Mouse (Mus musculus) heart, embryonic 15.5 days (tissue): ENCODE results near the gene Kif26b. TPM values are rescaled to one million over a fixed set of nuclear protein-coding genes. Genes with fewer than 3 reads are reported as not detected.

Source experiments
- ATAC-seq: fragments of 200-750 bp; cut with Nextera tagmentation; replicated peaks from 2 replicates; pipeline ENCODE4 v1.8.0; 2017; ENCODE audit warnings: low read depth, moderate TSS enrichment; ENCODE audit not compliant: insufficient number of reproducible peaks, insufficient read depth, low FRiP score
- H3K27ac ChIP-seq: fragments of 300-500 bp; sonication (generic); 2 replicates; pipeline ENCODE4 v1.5.1; 2015; ENCODE audit warnings: mild to moderate bottlenecking, inconsistent platforms
- H3K27me3 ChIP-seq: fragments of 300-500 bp; sonication (generic); 2 replicates; pipeline ENCODE4 v1.6.1; 2015; ENCODE audit warnings: inconsistent platforms
- H3K36me3 ChIP-seq: fragments of 300-500 bp; sonication (generic); 2 replicates; pipeline ENCODE4 v1.6.1; 2015; ENCODE audit warnings: mild to moderate bottlenecking, inconsistent platforms
- H3K4me1 ChIP-seq: fragments of 300-500 bp; sonication (generic); replicated peaks from 2 replicates; pipeline ENCODE4 v1.6.1; 2015; ENCODE audit warnings: inconsistent platforms
- H3K4me2 ChIP-seq: fragments of 300-500 bp; sonication (generic); 2 replicates; pipeline ENCODE4 v1.6.1; 2015; ENCODE audit warnings: inconsistent platforms, mild to moderate bottlenecking, moderate library complexity
- H3K4me3 ChIP-seq: fragments of 300-500 bp; sonication (generic); 2 replicates; pipeline ENCODE4 v1.5.1; 2015; ENCODE audit warnings: mild to moderate bottlenecking, inconsistent platforms
- H3K9ac ChIP-seq: fragments of 300-500 bp; sonication (generic); 2 replicates; pipeline ENCODE4 v1.6.1; 2015; ENCODE audit warnings: mild to moderate bottlenecking, inconsistent platforms
- H3K9me3 ChIP-seq: fragments of 300-500 bp; sonication (generic); replicated peaks from 2 replicates; pipeline ENCODE4 v1.6.1; 2016; ENCODE audit warnings: inconsistent platforms
- WGBS: fragments of 180-500 bp; shearing (Covaris S2); methylation state at CpG from one replicate; pipeline ENCODE4 v1.1.7; 2015; ENCODE audit warnings: mixed read lengths; 5-methylcytosine and 5-hydroxymethylcytosine counted together
- polyA plus RNA-seq: library from polyadenylated mRNA; unstranded; fragments of >200 nt; fragmentation: Nextera tagmentation; extraction: Ambion mirVana; gene quantifications from 2 replicates; pipeline ENCODE4 v1.2.1, GENCODE M21; 2015

Kif26b gene
- polyA plus RNA-seq, 1 experiment from 2014 or later: 7.3 TPM

DNA sequence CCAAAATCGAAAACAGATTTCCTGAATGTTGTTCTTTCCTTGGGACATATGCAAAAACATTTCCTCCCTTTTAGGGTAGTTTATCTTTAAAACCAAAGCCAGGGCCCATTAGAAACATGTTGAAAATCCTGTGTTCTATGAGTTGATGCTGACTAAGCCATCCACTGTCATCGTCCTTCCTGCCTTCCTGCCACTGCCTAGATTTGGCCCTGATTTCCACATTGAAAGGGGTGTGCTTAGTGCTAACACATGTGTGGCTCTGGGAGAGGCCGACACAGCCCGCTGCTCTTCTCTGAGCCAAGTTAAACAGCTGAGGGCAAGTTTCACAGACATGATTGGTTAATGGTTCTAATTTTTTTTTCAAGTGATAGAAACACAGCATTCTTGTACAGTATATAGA lies 407.5 kb downstream of the Kif26b start:
- no peaks in the 10 kb centered on the region for H3K27me3 ChIP-seq
- H3K36me3 ChIP-seq: peaks cover 14% of the 10 kb centered on the region; the same call in 1 of the 2 replicates
- H3K27ac ChIP-seq: 0 out of 2 replicates have a peak overlapping the region, but pooled peaks have one; percentile 25
- H3K9ac ChIP-seq: no peak overlapping the region
- no peak overlapping the region for H3K4me2 ChIP-seq
- WGBS: 48% methylated on average over 4 of the region's 4 CpGs
- H3K4me3 ChIP-seq: no peak overlapping the region
- ATAC-seq: no peak; the same call in 1 of the 2 replicates
- no peaks in the 10 kb centered on the region for H3K9me3 ChIP-seq
- peaks cover 6% of the 10 kb centered on the region; the same call in 1 of the 2 replicates for H3K4me1 ChIP-seq

DNA sequence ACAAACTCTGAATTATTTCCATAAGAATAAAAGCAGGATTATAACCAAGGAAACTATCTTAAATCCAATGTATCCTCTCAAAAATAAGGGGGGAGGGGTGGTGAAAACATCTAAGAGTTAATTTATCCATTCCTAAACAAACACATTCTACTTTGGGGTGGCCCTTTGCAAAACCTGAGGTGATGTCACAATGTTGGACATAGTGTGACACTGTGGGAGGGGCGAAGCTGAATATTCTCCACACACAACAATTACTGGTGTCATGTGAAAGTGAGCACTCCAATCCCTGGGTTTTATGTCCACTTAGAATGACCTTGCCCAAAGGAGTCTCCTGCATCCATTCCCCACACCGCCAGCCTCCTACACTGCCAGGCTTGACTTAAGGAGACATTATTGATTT lies 408.1 kb downstream of the Kif26b start:
- Histone ChIP-seq H3K4me3 (no peak overlapping the region), H3K27me3 (no peaks in the 10 kb centered on the region), H3K9me3 (no peaks in the 10 kb centered on the region), H3K4me2 (no peak overlapping the region), H3K9ac (no peak overlapping the region), H3K36me3 (peaks cover 13% of the 10 kb centered on the region; the same call in 1 of the 2 replicates), H3K4me1 (peaks cover 6% of the 10 kb centered on the region; the same call in 1 of the 2 replicates), H3K27ac (no peak overlapping the region)
- no peak for ATAC-seq
- WGBS: 80% methylated on average over 2 of the region's 2 CpGs

DNA sequence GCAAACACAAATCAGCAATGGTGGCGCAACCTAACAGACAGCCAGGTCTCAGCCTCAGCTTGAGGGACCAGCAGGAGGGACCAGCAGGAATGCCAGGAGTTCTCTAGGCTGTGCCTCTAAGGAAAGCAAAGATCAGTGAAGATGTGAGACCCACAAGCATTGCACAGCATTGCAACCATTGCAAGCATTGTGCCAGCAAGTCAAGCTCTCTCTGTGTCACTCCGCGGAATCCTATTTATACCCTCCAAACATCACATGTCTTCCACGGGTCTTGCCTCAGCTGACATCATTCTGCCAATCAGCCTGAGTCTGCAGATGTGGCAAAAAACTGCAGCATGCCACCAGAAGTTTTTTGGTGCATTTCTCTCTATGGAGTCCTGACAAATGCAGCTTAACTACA lies 411.4 kb downstream of the Kif26b start:
- Histone ChIP-seq H3K27ac (no peak overlapping the region), H3K4me2 (no peak overlapping the region), H3K9ac (no peak overlapping the region), H3K36me3 (no peaks in the 10 kb centered on the region), H3K4me1 (peaks cover 6% of the 10 kb centered on the region; the same call in 1 of the 2 replicates), H3K9me3 (no peaks in the 10 kb centered on the region), H3K4me3 (no peak overlapping the region), H3K27me3 (no peaks in the 10 kb centered on the region)
- WGBS: 55% methylated on average over 4 of the region's 4 CpGs
- ATAC-seq: no peak

DNA sequence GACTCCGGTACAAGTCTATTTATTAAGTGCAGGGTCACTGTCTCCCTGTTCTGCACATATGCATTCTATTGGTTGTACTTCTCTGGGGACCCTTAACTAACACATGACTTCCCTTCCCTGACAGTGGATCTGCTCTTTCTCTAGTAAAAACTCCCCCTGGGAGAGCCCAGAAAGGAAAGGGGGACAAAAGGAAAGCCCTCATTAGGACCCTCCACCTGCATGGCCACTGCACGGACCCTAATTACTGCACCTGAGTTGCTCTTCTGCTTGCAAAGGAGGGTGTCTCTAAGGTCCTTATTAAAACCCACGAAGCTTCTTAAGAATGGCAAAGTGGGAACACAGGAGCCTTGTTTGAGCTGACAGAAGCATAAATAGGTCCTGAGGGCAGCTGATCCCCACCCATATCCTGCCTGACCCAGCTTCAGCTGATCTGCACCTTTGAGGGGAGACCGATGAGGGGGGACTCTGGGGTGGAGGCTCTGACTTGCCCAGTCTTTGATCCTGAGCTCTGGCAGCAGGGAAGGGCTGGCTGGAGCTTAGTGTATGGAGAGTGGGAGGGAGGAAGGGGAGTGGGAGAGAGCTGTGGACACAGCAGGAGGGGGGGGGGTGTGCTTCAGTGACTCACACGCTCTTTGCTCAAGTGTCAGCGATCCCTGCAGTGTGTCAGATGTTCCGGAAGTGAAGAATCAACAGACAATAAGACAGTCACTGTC lies 413.5 kb downstream of the Kif26b start:
- Histone ChIP-seq H3K9me3 (no peaks in the 10 kb centered on the region), H3K9ac (no peak overlapping the region), H3K4me3 (no peak overlapping the region), H3K36me3 (no peaks in the 10 kb centered on the region), H3K4me1 (peaks cover 6% of the 10 kb centered on the region; the same call in 1 of the 2 replicates), H3K4me2 (no peak overlapping the region), H3K27ac (no peak overlapping the region), H3K27me3 (no peaks in the 10 kb centered on the region)
- 41% methylated on average over 7 of the region's 7 CpGs for WGBS
- no peak for ATAC-seq

DNA sequence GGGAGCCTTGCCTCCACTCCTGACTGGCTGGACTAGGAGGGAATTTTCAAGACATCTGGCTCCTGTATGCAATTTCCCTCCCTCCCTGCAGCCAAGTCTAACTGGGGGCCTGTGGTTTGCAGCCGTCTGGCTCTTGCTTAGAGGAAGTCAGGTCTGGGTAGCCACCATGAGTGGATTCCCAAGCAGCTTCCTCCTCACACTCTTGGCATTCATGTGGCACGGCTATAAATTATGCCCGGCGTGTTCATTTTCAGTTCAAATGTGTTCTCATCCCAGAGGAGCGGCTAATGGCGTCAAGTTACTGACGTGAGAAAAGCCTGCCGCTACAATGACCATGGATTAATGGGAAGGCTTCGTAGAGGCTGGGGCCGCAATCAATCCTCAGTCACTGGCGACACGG lies 424.0 kb downstream of the Kif26b start:
- no peaks in the 10 kb centered on the region for H3K27me3 ChIP-seq
- peaks cover 4% of the 10 kb centered on the region; the same call in 1 of the 2 replicates for H3K9me3 ChIP-seq
- no peak overlapping the region for H3K4me3 ChIP-seq
- ATAC-seq: no peak
- H3K4me1 ChIP-seq: no peaks in the 10 kb centered on the region
- no peak overlapping the region for H3K9ac ChIP-seq
- 78% methylated on average over 12 of the region's 12 CpGs for WGBS
- H3K4me2 ChIP-seq: no peak overlapping the region
- H3K36me3 ChIP-seq: no peaks in the 10 kb centered on the region
- no peak overlapping the region for H3K27ac ChIP-seq

DNA sequence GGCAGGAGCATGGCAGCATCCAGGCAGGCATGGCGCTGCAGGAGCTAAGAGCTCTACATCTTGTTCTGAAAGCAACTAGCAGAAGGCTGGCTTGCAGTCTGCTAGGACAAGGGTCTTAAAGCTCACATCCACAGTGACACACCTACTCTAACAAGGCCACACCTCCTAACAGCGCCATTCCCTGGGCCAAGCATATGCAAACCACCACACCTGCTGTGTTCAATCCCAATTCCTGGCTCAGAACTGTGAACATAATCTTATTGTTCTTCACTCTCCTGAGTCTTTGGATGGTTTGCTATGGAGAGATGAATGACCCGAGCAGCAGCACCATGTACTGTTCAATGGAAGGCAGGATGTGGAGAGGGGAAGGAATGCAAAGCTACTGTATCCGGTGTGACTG lies 429.7 kb downstream of the Kif26b start:
- no peaks in the 10 kb centered on the region for H3K4me1 ChIP-seq
- no peak for ATAC-seq

DNA sequence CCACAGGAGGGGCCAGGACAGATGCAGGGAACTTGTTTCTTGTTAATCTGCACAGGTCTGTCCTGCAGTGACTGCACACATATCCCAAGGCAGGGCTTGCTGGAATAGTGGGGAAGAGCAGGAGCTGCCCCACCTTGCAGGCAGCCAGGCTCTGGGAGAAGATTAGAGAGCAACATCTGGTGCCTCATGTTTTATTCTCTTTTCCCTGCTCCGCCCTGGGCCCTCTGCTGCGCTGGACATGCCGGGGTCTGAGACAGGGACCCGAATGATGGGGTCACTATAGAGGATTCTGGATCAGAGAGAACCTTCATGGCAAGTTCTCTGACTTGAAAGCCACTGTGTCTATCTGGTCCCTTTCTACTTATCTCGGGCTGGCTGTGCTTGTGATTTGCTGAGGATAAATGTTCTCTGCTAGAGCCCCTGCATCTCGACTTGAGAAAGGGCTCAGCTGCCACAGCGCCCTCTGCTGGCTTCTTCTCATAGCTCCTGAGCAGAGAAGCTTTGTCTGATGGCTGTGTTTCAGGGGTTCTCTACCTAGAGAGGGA lies 431.2 kb downstream of the Kif26b start:
- Histone ChIP-seq H3K4me1 (no peaks in the 10 kb centered on the region), H3K9ac (no peak overlapping the region), H3K4me3 (no peak overlapping the region), H3K4me2 (no peak overlapping the region), H3K27me3 (no peaks in the 10 kb centered on the region), H3K27ac (no peak overlapping the region), H3K9me3 (no peaks in the 10 kb centered on the region), H3K36me3 (no peaks in the 10 kb centered on the region)
- 48% methylated on average over 7 of the region's 7 CpGs for WGBS
- ATAC-seq: no peak

More for the DNA sequence above, 429.7 kb downstream of the Kif26b start:
- Histone ChIP-seq H3K27me3 (no peaks in the 10 kb centered on the region), H3K4me3 (no peak overlapping the region), H3K9ac (no peak overlapping the region), H3K9me3 (no peaks in the 10 kb centered on the region), H3K4me2 (no peak overlapping the region), H3K36me3 (no peaks in the 10 kb centered on the region), H3K27ac (no peak overlapping the region)
- WGBS: 83% methylated on average over 4 of the region's 4 CpGs

DNA sequence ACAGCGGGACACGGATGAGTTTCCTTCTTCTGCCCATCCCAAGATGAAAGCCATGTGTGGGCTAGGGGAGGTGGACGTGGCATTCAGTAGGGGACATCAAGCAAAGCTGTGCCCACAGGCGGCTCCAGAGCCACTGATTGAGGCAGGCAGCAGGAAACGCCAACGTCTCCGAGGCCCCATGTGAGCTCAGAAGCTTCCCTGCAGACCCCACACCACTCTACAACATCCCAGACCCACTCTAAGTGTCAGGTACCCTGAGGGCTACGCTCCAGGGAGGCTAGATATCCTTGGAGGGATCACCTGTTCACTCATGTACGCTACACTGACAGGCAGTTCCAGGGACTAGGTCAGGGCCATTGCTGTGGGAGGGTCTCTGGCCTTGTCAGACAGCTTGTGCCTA lies 432.7 kb downstream of the Kif26b start:
- 85% methylated on average over 9 of the region's 9 CpGs for WGBS
- Histone ChIP-seq H3K4me1 (no peaks in the 10 kb centered on the region), H3K27ac (no peak overlapping the region)

DNA sequence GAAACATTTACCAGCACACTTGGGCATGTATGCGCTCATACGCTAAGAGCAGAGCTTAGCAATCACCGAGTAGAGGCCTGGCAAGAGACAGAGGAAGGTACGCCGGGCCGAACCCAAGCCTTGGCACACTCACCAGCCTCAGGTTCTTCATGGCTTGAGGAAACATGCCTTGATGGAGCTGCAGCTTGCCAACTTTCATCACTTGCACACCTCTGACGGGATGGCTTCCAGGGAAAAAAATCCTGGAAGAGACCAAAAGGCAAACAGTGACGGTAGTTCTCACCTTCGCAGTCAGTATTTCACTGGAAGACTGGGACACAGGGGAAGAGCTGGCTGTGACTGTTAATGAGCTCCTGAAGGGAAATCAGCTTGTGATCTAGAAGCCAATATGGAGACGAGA lies 443.1 kb downstream of the Kif26b start:
- H3K36me3 ChIP-seq: no peaks in the 10 kb centered on the region
- H3K4me3 ChIP-seq: no peak overlapping the region
- no peaks in the 10 kb centered on the region for H3K4me1 ChIP-seq
- H3K27me3 ChIP-seq: no peaks in the 10 kb centered on the region
- ATAC-seq: no peak
- H3K4me2 ChIP-seq: no peak overlapping the region
- 85% methylated on average over 10 of the region's 10 CpGs for WGBS
- H3K9me3 ChIP-seq: no peaks in the 10 kb centered on the region
- H3K9ac ChIP-seq: no peak overlapping the region
- no peak overlapping the region for H3K27ac ChIP-seq

More for the DNA sequence above, 432.7 kb downstream of the Kif26b start:
- H3K9ac ChIP-seq: no peak overlapping the region
- H3K4me3 ChIP-seq: no peak overlapping the region
- no peaks in the 10 kb centered on the region for H3K27me3 ChIP-seq
- no peak for ATAC-seq
- H3K9me3 ChIP-seq: no peaks in the 10 kb centered on the region
- no peaks in the 10 kb centered on the region for H3K36me3 ChIP-seq
- no peak overlapping the region for H3K4me2 ChIP-seq

DNA sequence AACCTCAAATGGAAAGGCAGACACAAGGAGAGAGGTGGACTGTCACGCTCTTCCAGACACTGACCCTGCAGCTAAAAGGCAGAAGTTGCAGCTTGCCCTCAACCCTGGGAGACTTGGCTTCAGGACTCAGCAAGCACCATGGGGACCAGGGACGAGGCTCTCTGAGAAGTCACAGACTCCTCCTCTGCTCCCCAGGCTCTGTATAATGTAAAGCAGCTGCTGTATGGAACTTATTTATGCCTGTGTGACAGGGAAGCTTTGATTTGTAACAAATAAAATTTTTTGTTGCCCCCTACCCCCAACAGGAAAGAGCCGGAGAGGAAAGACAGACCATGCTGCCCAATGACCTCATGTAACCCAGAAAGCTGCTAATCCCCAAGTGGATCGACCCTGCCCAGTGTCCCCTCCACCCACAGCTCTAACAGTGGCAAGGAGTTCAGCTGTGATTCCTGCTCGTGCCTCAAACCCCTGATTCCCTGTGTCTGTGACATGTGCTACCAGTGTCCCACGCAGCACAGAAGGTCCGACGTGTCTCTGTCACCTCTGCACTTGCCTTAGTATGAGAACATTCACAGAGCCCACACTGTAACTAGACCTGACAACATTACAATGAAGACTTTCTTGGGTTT lies 449.8 kb downstream of the Kif26b start:
- Histone ChIP-seq H3K9me3 (no peaks in the 10 kb centered on the region), H3K27ac (no peak overlapping the region), H3K9ac (no peak overlapping the region), H3K36me3 (no peaks in the 10 kb centered on the region), H3K4me2 (no peak overlapping the region), H3K4me1 (peaks cover 6% of the 10 kb centered on the region), H3K4me3 (no peak overlapping the region), H3K27me3 (no peaks in the 10 kb centered on the region)
- ATAC-seq: no peak
- WGBS: 61% methylated on average over 8 of the region's 8 CpGs

DNA sequence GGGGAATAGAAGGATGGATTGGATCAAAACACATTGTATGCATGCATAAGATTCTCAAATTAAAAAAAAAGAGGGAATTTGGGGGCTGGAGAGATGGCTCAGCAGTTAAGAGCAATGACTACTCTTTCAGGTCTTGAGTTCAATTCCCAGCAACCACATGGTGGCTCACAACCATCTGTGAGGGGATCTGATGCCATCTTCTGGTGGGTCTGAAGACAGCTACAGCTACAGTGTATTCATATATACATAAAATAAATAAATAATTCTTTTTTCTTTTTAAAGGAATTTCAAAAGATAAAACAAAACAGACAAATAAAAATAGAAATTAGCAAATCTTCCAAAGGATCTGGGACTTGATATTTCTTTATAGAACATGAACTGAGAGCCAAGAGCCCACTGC lies 451.3 kb downstream of the Kif26b start:
- H3K27me3 ChIP-seq: no peaks in the 10 kb centered on the region
- no peaks in the 10 kb centered on the region for H3K9me3 ChIP-seq
- no peak overlapping the region for H3K27ac ChIP-seq
- no peak overlapping the region for H3K4me3 ChIP-seq
- H3K4me1 ChIP-seq: peaks cover 6% of the 10 kb centered on the region
- ATAC-seq: no peak
- no peaks in the 10 kb centered on the region for H3K36me3 ChIP-seq
- no peak overlapping the region for H3K4me2 ChIP-seq
- no peak overlapping the region for H3K9ac ChIP-seq
